In genomic region chr7:113433451-113433850, GRCm38 (mm10) we compare ENCODE assay signal across 22 mouse cellular contexts. TPM values are rescaled to one million over a fixed set of nuclear protein-coding genes. Genes with fewer than 3 reads are reported as not detected.
"Had no signal": no experiment of that assay in that cellular context is flagged by ENCODE, and none has a peak within 500 bp of the region (broad histone marks: within the 10 kb centered on the region; RNA-seq: fewer than 3 reads in every experiment).

No protein-coding gene starts in this region.

- DNase-seq: lung, adult 2 months; lung, postnatal 14 days; lung, postnatal 36 days; right cerebral cortex, postnatal 14 days; thymus, adult 2 months; thymus, postnatal 25 days; thymus, postnatal 4 days had no signal

- H3K36me3 ChIP-seq: lung, embryonic 15.5 days; midbrain, embryonic 13.5 days; midbrain, embryonic 15.5 days; neural tube, embryonic 12.5 days; stomach, embryonic 15.5 days had no signal

- H3K4me1 ChIP-seq: lung, embryonic 15.5 days; midbrain, embryonic 13.5 days; midbrain, embryonic 15.5 days; neural tube, embryonic 12.5 days; stomach, embryonic 15.5 days had no signal

- H3K4me3 ChIP-seq: lung, embryonic 15.5 days; megakaryocyte, embryonic 14.5 days; midbrain, embryonic 13.5 days; midbrain, embryonic 15.5 days; neural tube, embryonic 12.5 days; stomach, embryonic 15.5 days had no signal

- H3K27me3 ChIP-seq: lung, embryonic 15.5 days; midbrain, embryonic 13.5 days; midbrain, embryonic 15.5 days; neural tube, embryonic 12.5 days; stomach, embryonic 15.5 days had no signal

- H3K27ac ChIP-seq: lung, embryonic 15.5 days; macrophage; midbrain, embryonic 13.5 days; midbrain, embryonic 15.5 days; neural tube, embryonic 12.5 days; stomach, embryonic 15.5 days; stomach, postnatal 0 days had no signal

RNA-seq across cellular contexts. Expression of gene Pth, which starts 45.1 kb away (rescaled TPM):
- polyA plus RNA-seq: lung, adult 2 months; lung, postnatal 0 days; macrophage; midbrain, embryonic 11.5 days; midbrain, embryonic 13.5 days; midbrain, embryonic 15.5 days; midbrain, postnatal 0 days; neural tube, embryonic 12.5 days; neural tube, embryonic 14.5 days; spleen, adult 2 months; stomach, embryonic 15.5 days; stomach, postnatal 0 days; testis, adult 2 months; urinary bladder, adult 2 months had no signal
